Mouse (Mus musculus) embryonic facial prominence, embryonic 12.5 days (tissue): ENCODE measurements around the gene Fkbp14. TPM values are rescaled to one million over a fixed set of nuclear protein-coding genes. Genes with fewer than 3 reads are reported as not detected.

Experiments
- ATAC-seq: fragments of 200-750 bp; cut with Nextera tagmentation; 2 replicates; pipeline ENCODE4 v1.8.0; 2017; ENCODE audit not compliant: insufficient number of reproducible peaks, insufficient read depth, low FRiP score, low TSS enrichment
- H3K27ac ChIP-seq: fragments of 300-500 bp; sonication (generic); 2 replicates; pipeline ENCODE4 v1.5.1; 2016; ENCODE audit warnings: mild to moderate bottlenecking
- H3K27me3 ChIP-seq: fragments of 300-500 bp; sonication (generic); 2 replicates; pipeline ENCODE4 v1.6.1; 2016; ENCODE audit warnings: mild to moderate bottlenecking, moderate library complexity
- H3K36me3 ChIP-seq: fragments of 300-500 bp; sonication (generic); 2 replicates; pipeline ENCODE4 v1.6.1; 2016; ENCODE audit warnings: mild to moderate bottlenecking
- H3K4me1 ChIP-seq: fragments of 300-500 bp; sonication (generic); 2 replicates; pipeline ENCODE4 v1.6.1; 2016
- H3K4me2 ChIP-seq: fragments of 300-500 bp; sonication (generic); replicated peaks from 2 replicates; pipeline ENCODE4 v1.6.1; 2016; ENCODE audit warnings: mild to moderate bottlenecking, moderate library complexity
- H3K4me3 ChIP-seq: fragments of 300-500 bp; sonication (generic); 2 replicates; pipeline ENCODE4 v1.5.1; 2016; ENCODE audit warnings: mild to moderate bottlenecking
- H3K9ac ChIP-seq: fragments of 300-500 bp; sonication (generic); 2 replicates; pipeline ENCODE4 v1.6.1; 2016; ENCODE audit warnings: mild to moderate bottlenecking, moderate library complexity
- H3K9me3 ChIP-seq: fragments of 300-500 bp; sonication (generic); 2 replicates; pipeline ENCODE4 v1.6.1; 2016; ENCODE audit warnings: mild to moderate bottlenecking, moderate library complexity
- WGBS: fragments of 180-500 bp; shearing (Covaris S2); methylation state at CpG from one replicate; pipeline ENCODE4 v1.1.7; 2016; 5-methylcytosine and 5-hydroxymethylcytosine counted together
- polyA plus RNA-seq: library from polyadenylated mRNA; unstranded; fragments of >200 nt; fragmentation: Nextera tagmentation; extraction: Ambion mirVana; gene quantifications from 2 replicates; pipeline ENCODE4 v1.2.1, GENCODE M21; 2016

Fkbp14 gene
- polyA plus RNA-seq, 1 experiment from 2014 or later = 29.6 TPM

DNA sequence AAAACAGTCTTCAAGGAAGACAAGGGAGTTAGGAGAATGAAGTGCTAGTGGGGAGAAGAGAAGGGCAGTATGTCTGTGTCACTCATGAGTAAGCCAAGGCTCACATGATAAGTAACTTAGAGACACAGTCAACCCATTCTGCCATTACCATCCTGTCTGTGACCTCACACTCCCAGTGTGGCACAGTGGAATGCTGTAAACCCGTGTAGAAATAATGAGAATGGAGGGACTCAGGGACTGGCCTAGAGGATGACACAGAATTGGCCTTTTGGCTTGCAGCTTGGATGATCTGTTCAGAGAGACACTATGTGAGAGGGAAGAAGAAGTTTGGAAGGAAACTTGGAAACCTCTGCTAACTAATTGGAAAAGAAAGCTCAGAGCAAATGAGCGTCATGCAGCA is 5.8 kb upstream of the Fkbp14 start:
- H3K36me3 ChIP-seq = no peaks in the 10 kb centered on the region
- WGBS = 83% methylated on average over 2 of the region's 2 CpGs
- H3K27ac ChIP-seq = no peak overlapping the region
- no peaks in the 10 kb centered on the region for H3K4me1 ChIP-seq
- no peak overlapping the region for H3K4me2 ChIP-seq
- H3K9me3 ChIP-seq = no peaks in the 10 kb centered on the region
- no peak for ATAC-seq
- H3K9ac ChIP-seq = no peak overlapping the region
- H3K4me3 ChIP-seq = no peak overlapping the region
- no peaks in the 10 kb centered on the region for H3K27me3 ChIP-seq

DNA sequence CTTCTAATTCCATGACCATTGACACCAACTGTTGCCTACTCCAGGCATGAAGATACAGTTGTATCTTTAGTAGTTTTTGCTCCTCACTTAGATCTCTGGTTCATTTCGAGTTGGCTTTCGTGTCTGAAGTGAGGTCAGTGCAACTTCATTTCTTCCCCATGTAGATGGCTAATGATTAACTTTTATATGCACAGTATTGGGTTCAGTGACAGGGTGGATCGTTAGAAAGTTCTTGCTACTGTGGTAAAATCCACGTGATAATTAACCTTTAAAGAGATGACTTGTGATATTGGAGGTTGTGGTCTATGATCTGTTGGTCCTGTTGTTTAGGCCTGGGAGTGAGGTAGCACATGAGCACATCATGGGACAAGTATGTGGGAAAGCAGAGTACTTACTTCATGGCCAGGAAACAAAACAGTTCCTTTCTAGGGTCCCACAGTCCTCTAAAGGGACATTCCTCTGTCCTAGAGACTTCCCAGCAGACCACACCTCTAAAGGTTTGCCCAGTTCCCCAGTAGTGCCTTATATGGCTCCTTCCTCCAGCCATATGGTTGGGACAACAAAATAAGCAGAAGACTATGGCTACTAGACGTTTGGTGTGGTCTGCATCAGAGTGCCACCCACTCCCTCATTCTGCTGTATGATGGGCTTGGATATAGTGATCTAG is 3.7 kb upstream of the Fkbp14 start:
- Histone ChIP-seq H3K9ac (no peak overlapping the region), H3K9me3 (no peaks in the 10 kb centered on the region), H3K27me3 (no peaks in the 10 kb centered on the region), H3K4me2 (no peak overlapping the region), H3K4me3 (no peak overlapping the region), H3K36me3 (no peaks in the 10 kb centered on the region), H3K27ac (no peak overlapping the region), H3K4me1 (peaks cover 12% of the 10 kb centered on the region)
- WGBS = 82% methylated on average over 5 of the region's 5 CpGs
- no peak for ATAC-seq

DNA sequence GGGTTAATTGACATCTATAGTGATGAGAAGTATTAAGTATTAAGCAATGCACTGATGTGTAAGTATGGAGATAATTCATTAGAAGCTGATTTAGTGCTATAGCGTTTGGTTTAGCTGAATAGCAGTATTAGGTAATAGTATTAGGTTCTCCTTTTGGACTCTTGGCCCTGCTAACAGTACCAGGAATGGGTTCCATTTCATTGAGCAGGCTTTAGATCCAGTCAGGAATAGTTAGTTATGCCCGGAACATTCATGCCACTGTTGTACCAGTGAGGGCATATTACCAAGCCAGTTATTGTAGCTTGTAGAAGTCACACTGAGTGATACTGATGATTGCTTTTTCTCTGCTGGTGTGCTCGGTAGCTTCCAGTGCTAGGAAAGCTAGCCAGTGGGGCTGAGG is 603 bp upstream of the Fkbp14 start:
- no peak overlapping the region for H3K4me2 ChIP-seq
- H3K4me3 ChIP-seq = no peak overlapping the region
- H3K9me3 ChIP-seq = no peaks in the 10 kb centered on the region
- WGBS = 91% methylated on average over 3 of the region's 3 CpGs
- no peak overlapping the region for H3K9ac ChIP-seq
- H3K27ac ChIP-seq = no peak overlapping the region
- no peaks in the 10 kb centered on the region for H3K36me3 ChIP-seq
- H3K4me1 ChIP-seq = peaks cover 14% of the 10 kb centered on the region
- no peaks in the 10 kb centered on the region for H3K27me3 ChIP-seq
- no peak for ATAC-seq

DNA sequence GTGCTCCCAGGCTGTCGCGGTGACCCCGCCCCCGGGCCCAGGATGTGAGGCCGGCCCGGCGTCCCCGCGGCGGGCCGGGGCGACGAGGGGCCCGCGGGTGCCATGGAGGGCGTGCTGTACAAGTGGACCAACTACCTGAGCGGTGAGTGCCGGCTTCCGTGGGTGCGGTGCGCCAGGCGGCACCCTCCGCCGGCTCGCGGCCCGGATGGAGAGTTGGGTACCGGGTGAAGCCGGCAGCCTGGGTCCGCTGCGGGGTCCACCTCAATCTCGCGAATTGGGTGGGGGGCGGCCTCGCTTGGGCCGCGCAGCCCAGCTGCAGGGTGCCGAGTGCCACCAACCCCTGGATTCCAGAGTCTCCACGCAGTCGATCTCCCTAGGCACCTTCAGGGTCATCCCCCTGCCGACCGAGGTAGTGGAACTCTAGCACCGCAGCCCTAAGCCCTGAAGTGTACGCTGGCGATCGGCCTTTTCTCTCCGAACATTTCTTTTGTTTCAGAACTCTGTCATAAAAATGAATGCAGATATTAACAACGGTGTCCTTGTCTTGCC is 1.7 kb downstream of the Fkbp14 start:
- 0% methylated on average over 48 of the region's 48 CpGs for WGBS
- no peaks in the 10 kb centered on the region for H3K9me3 ChIP-seq
- ATAC-seq = no peak; the same call in 1 of the 2 replicates
- H3K4me1 ChIP-seq = peaks cover 25% of the 10 kb centered on the region
- H3K9ac ChIP-seq = peak overlapping the region; percentile 84
- H3K4me2 ChIP-seq = peak overlapping the region; percentile 74
- H3K27me3 ChIP-seq = no peaks in the 10 kb centered on the region
- H3K4me3 ChIP-seq = peak overlapping the region; percentile 83
- H3K36me3 ChIP-seq = no peaks in the 10 kb centered on the region
- peak overlapping the region; percentile 71 for H3K27ac ChIP-seq

DNA sequence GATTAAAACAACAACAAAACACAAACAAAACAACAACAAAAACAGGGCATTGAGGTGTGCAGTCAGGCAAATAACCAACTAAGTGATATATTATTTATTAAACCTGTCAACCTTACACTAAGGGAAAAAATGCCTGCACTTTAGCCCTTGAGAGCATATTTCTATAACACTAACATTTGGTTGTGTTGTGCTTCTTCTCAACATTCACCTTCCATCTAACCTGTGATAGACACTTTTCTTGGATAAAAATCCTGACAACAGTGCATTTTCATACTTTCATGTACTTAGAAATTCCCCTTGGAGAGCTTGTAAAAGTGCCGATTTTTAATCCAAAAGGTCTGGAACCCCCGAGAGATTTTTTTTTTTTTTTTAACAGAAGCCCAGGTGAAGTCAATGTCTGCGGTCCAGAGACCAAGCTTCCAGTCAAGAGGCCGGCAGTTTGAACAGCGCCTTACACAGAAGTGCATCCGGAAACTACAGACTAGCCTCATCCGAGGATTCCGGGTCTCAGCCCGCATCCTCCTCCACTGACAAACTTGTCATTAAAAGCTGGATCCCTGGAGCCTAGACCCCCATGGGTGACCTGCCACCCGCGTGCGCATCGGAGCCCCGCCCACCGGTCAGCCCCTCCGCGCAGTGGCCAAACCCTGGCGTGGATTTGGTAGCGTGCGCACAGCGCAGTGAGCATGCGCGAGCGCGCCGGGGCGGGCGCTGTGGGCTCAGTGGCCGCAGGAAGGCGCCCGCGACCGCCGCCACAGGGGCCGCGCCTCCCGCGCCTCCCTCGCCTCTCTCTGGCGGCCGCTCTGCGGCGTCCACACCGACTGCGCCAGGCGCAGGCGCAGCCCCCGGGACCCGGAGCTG is 2.4 kb downstream of the Fkbp14 start, which contains the start of gene Plekha8:
Plekha8 (plus strand) TSS at position 643 of the 861 bp plus-strand sequence.
- WGBS = 0% methylated on average over 49 of the region's 49 CpGs
- H3K27ac ChIP-seq = peak within 1 kb of the TSS; percentile 71
- peak; percentile 89 for ATAC-seq

DNA sequence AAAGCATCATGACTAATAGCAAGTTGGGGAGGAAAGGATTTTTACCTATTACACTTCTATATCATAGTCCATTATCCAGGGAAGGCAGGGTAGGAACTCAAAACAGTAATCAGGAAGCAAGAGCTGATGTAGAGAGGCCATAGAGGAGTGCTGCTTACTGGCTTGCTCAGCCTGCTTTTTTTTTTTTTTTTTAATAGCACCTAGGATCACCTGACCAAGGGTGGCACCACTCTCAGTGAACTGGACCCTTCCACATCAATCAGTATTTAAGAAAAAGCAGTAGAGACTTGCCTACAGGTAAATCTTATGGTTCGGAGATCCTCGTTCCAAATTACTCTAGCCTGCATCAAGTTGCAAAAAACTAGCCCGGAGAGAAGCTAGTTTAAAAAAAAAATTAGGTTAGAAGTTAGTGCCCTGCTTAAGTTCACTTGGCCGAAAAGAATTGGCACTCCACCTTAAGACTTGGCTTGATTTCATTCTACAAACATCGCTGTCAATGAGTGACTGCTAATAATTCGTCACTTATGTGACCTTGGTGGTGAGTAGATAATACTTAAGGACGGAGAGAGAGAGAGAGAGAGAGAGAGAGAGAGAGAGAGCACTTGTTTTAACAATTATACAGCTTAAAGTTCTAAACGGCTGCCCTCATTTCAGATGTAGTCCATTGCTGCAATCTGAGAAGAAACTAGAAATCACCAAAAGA is 3.2 kb downstream of the Fkbp14 start:
- Histone ChIP-seq H3K4me2 (peak overlapping the region; percentile 74), H3K27ac (0 out of 2 replicates have a peak overlapping the region, but pooled peaks have one; percentile 41), H3K36me3 (no peaks in the 10 kb centered on the region), H3K9me3 (no peaks in the 10 kb centered on the region), H3K4me1 (peaks cover 25% of the 10 kb centered on the region), H3K9ac (no peak overlapping the region), H3K4me3 (peak overlapping the region; percentile 45), H3K27me3 (no peaks in the 10 kb centered on the region)
- WGBS = 51% methylated on average over 8 of the region's 8 CpGs
- no peak for ATAC-seq

More for the DNA sequence above, 2.4 kb downstream of the Fkbp14 start, which contains the start of gene Plekha8:
- Histone ChIP-seq H3K36me3 (no peaks in the 10 kb centered on the region), H3K9ac (peak within 1 kb of the TSS; percentile 84), H3K4me1 (peaks cover 25% of the 10 kb centered on the region), H3K4me3 (peak within 1 kb of the TSS; percentile 83), H3K4me2 (peak within 1 kb of the TSS; percentile 74), H3K9me3 (no peaks in the 10 kb centered on the region), H3K27me3 (no peaks in the 10 kb centered on the region)

DNA sequence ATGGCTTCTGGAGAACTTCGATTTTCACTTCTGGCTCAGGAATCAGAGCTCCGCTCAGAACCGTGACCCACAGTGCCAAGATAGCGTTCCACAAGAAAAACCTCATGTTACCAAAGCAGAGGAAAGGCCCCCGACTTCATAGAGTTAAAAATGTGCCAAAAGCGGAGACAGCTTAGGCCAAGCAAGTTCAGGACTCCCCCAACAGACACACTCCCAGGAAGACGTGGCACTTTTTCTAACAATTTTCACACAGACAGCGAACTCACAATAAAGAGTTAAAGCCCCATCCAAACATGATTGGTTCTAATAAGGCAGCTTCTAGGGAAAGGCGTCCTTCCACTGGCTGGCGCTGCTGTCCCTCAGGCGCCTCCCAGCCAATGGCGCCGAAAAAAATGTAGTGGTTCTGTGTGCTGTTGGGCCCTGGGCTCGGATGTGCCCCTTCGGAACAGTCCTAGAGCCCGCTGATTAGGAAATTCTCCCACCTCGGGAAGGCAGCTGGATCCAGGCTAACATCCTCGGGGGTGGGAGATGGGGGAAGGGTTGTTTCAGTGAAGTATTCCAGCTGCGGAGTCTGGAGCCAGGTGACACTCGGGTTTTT is 4.1 kb downstream of the Fkbp14 start:
- peak; percentile 84 for ATAC-seq
- H3K27ac ChIP-seq = 0 out of 2 replicates have a peak overlapping the region, but pooled peaks have one; percentile 41
- H3K4me2 ChIP-seq = peak overlapping the region; percentile 47
- H3K4me3 ChIP-seq = peak overlapping the region; percentile 45
- H3K4me1 ChIP-seq = peaks cover 25% of the 10 kb centered on the region
- under 1% methylated on average over 20 of the region's 20 CpGs for WGBS
- no peaks in the 10 kb centered on the region for H3K36me3 ChIP-seq
- peak overlapping the region; percentile 52 for H3K9ac ChIP-seq
- no peaks in the 10 kb centered on the region for H3K27me3 ChIP-seq
- H3K9me3 ChIP-seq = no peaks in the 10 kb centered on the region

DNA sequence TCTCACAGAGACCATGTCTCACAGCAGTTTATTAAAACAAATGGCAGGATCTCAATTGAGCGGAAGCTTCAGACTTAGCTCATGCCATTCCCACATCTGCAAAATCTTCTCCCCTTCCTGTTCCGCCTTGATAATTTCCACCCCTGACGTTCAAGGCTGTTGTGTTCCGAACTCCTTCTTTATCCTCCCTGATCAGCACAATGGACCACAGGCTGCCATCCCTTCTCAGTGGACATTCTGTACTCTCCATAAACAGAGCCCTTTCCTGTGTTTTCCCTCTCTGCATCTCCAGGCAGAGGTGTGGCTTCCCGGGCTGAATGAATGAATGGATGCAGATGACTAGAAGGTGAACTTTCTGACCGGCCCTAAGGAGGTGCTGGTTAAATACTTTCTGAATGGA is 5.3 kb downstream of the Fkbp14 start:
- H3K4me2 ChIP-seq = peak overlapping the region; percentile 47
- no peak overlapping the region for H3K9ac ChIP-seq
- H3K9me3 ChIP-seq = no peaks in the 10 kb centered on the region
- 36% methylated on average over 6 of the region's 6 CpGs for WGBS
- H3K4me1 ChIP-seq = peaks cover 22% of the 10 kb centered on the region
- H3K27me3 ChIP-seq = no peaks in the 10 kb centered on the region
- H3K36me3 ChIP-seq = no peaks in the 10 kb centered on the region
- no peak for ATAC-seq
- H3K27ac ChIP-seq = no peak overlapping the region
- peak overlapping the region; percentile 29 for H3K4me3 ChIP-seq

DNA sequence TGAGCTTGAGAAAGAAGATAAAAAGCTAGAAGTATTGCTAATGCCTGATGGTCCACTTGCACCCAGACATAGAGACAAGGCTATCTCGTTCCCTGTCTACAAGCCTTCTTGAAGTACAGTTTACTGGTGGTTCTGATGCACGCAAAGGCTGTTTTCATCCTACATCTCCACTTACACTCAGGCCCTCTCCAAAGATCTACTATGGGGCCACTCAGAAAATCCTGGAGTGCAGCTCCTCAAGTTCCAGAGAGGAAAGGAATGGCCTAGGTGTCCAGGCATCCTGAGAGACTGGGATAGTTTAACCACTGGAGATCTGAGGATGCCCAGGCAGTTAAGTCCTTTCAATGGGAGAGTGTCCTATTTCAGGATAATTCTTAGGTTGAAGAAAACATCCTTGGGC is 6.4 kb downstream of the Fkbp14 start:
- 93% methylated on average over 2 of the region's 2 CpGs for WGBS
- ATAC-seq = no peak
- Histone ChIP-seq H3K36me3 (no peaks in the 10 kb centered on the region), H3K9me3 (no peaks in the 10 kb centered on the region), H3K4me3 (no peak overlapping the region), H3K4me2 (no peak overlapping the region), H3K4me1 (peaks cover 11% of the 10 kb centered on the region), H3K27ac (no peak overlapping the region), H3K9ac (no peak overlapping the region), H3K27me3 (no peaks in the 10 kb centered on the region)

DNA sequence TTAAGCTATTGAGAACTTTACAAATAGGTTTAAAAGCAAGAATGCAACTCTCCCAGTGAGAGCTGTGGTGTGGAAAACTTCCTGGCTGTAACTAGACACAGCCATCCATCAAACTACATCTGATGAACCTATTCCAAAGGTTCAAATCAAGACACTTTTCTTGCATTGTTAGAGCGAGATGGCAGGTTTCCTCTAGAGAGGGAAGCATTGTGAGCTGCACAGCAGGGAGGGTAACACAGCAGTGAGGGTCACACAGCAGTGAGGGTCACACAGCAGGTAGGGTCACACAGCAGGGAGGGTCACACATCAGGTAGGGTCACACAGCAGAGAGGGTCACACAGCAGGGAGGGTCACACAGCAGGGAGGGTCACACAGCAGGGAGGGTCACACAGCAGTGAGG is 8.9 kb downstream of the Fkbp14 start:
- peaks cover 11% of the 10 kb centered on the region for H3K4me1 ChIP-seq
- H3K4me3 ChIP-seq = no peak overlapping the region
- WGBS = 70% methylated on average over 1 of the region's 1 CpGs
- no peak overlapping the region for H3K4me2 ChIP-seq
- no peaks in the 10 kb centered on the region for H3K27me3 ChIP-seq
- H3K36me3 ChIP-seq = no peaks in the 10 kb centered on the region
- no peak overlapping the region for H3K9ac ChIP-seq
- no peak overlapping the region for H3K27ac ChIP-seq
- no peaks in the 10 kb centered on the region for H3K9me3 ChIP-seq
- no peak for ATAC-seq

DNA sequence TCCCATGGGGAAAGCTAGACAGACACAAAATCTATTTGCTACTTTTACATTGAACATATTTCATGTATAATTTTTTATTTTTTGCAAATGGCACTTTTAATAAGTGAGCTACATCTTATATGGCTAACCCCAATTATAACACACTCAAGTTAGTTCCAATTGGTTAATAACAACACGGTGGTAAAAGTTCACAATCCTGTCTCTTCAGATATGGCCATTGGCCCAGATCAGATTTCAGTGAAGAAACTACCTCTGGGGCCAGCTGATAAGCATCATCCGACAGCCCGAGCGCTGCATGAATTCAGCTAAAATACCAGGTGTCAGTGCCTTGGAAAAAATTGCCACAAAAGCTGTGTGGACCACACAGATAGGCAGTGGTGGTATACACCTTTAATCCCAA is 9.4 kb downstream of the Fkbp14 start:
- Histone ChIP-seq H3K4me3 (no peak overlapping the region), H3K27ac (no peak overlapping the region), H3K4me2 (no peak overlapping the region), H3K4me1 (peaks cover 11% of the 10 kb centered on the region), H3K9ac (no peak overlapping the region), H3K9me3 (no peaks in the 10 kb centered on the region), H3K36me3 (peaks cover 2% of the 10 kb centered on the region; the same call in 1 of the 2 replicates), H3K27me3 (no peaks in the 10 kb centered on the region)
- 72% methylated on average over 4 of the region's 4 CpGs for WGBS
- ATAC-seq = no peak
